Mouse (Mus musculus) heart, embryonic 11.5 days (tissue): Measurements from ENCODE around the gene Gm973. TPM values are rescaled to one million over a fixed set of nuclear protein-coding genes. Genes with fewer than 3 reads are reported as not detected.
A peak's percentile ranks its signal among the peaks of the same experiment; 100 is the strongest.

Experiments
- ATAC-seq: fragments of 200-750 bp; cut with Nextera tagmentation; replicated peaks from 2 replicates; pipeline ENCODE4 v1.8.0; 2017; ENCODE audit warnings: moderate library complexity; ENCODE audit not compliant: insufficient number of reproducible peaks, low FRiP score, low TSS enrichment
- H3K27ac ChIP-seq: fragments of 300-500 bp; sonication (generic); 2 replicates; pipeline ENCODE4 v1.5.1; 2014; ENCODE audit warnings: mild to moderate bottlenecking, low read depth, low read length
- H3K27me3 ChIP-seq: fragments of 300-500 bp; sonication (generic); 2 replicates; pipeline ENCODE4 v1.6.1; 2014; ENCODE audit warnings: mild to moderate bottlenecking, low read length, mixed read lengths; ENCODE audit not compliant: control insufficient read depth, insufficient read depth
- H3K36me3 ChIP-seq: fragments of 300-500 bp; sonication (generic); 2 replicates; pipeline ENCODE4 v1.6.1; 2014; ENCODE audit warnings: mild to moderate bottlenecking, low read length, moderate library complexity, mixed read lengths; ENCODE audit not compliant: control insufficient read depth, insufficient read depth
- H3K4me1 ChIP-seq: fragments of 300-500 bp; sonication (generic); 2 replicates; pipeline ENCODE4 v1.6.1; 2014; ENCODE audit warnings: low read length; ENCODE audit not compliant: control insufficient read depth, insufficient read depth
- H3K4me2 ChIP-seq: fragments of 300-500 bp; sonication (generic); 2 replicates; pipeline ENCODE4 v1.6.1; 2014; ENCODE audit warnings: mild to moderate bottlenecking, moderate library complexity
- H3K4me3 ChIP-seq: fragments of 300-500 bp; sonication (generic); 2 replicates; pipeline ENCODE4 v1.5.1; 2014; ENCODE audit warnings: low read depth, low read length
- H3K9ac ChIP-seq: fragments of 300-500 bp; sonication (generic); 2 replicates; pipeline ENCODE4 v1.6.1; 2014; ENCODE audit warnings: mild to moderate bottlenecking, low read depth, low read length, moderate library complexity
- H3K9me3 ChIP-seq: fragments of 300-500 bp; sonication (generic); replicated peaks from 2 replicates; pipeline ENCODE4 v1.6.1; 2016; ENCODE audit warnings: low read length; ENCODE audit not compliant: control insufficient read depth
- WGBS: fragments of 180-500 bp; shearing (Covaris S2); extraction: QIAGEN DNeasy Blood & Tissue Kit; methylation state at CpG from one replicate; pipeline ENCODE4 v1.1.7; 2014; ENCODE audit not compliant: insufficient replicate concordance; 5-methylcytosine and 5-hydroxymethylcytosine counted together
- polyA plus RNA-seq: library from polyadenylated mRNA; unstranded; fragments of >200 nt; fragmentation: Nextera tagmentation; extraction: Ambion mirVana; gene quantifications from 2 replicates; pipeline ENCODE4 v1.2.1, GENCODE M21; 2014

Gm973 gene
- polyA plus RNA-seq, 1 experiment from 2014 or later = 0.17 TPM

DNA sequence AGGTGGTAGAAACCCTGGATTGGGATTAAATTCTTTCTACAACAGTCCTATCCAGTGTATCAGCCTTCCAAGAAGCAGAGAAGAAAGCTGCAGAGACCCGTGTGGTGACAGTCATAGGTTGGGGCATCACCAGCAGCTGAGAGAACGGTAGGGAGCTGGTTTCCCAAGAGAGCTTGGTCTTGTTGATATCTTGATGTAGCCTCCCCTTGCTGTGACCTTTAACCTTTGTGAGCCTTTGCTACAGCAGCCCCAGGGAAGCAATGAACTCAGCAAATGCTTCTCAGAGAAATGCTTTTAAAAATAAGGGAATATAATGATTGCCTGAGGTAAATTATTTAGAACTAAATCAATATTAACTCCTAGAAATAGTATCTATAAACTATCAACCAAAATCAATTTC lies 13.7 kb upstream of the Gm973 start:
- Histone ChIP-seq H3K4me1 (no peaks in the 10 kb centered on the region), H3K9ac (no peak overlapping the region), H3K27ac (no peak overlapping the region), H3K27me3 (peaks cover 6% of the 10 kb centered on the region; the same call in 1 of the 2 replicates), H3K9me3 (no peaks in the 10 kb centered on the region), H3K36me3 (no peaks in the 10 kb centered on the region), H3K4me3 (no peak overlapping the region), H3K4me2 (no peak overlapping the region)
- 54% methylated on average over 2 of the region's 2 CpGs for WGBS
- ATAC-seq = no peak

DNA sequence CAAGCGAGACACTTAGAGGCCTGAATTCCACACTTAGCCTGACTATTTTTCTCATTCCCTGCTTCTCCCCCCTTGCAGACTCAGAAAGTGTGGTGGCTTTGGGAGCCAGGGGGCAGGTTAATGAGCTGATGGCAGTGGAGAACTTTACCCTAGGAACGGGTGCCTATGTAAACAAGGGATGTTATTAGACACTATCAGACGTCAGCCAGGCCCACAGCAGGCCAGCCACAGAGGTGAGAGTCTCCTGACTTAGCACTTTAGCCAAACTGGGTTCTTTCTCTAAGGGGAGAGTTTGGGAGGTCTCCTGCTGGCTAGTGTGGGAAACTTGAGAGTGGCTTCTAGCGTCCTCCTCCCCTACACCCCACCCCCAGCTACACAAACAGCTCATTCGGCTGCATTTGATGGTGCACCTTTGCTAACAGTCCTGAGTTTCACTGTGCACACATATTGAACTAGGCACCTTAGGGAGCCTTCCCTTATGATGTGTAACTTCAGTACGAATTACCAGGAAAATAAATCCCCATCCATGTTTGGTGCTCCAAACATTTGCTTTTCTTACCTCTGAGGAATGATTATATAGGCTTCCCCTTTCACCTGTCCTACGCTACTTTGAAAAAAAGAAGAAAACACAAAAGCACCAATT lies 12.3 kb upstream of the Gm973 start:
- H3K4me2 ChIP-seq = no peak overlapping the region
- WGBS = 43% methylated on average over 7 of the region's 7 CpGs
- H3K4me3 ChIP-seq = no peak overlapping the region
- no peaks in the 10 kb centered on the region for H3K36me3 ChIP-seq
- no peak overlapping the region for H3K27ac ChIP-seq
- H3K4me1 ChIP-seq = peaks cover 2% of the 10 kb centered on the region; the same call in 1 of the 2 replicates
- H3K9me3 ChIP-seq = no peaks in the 10 kb centered on the region
- H3K9ac ChIP-seq = no peak overlapping the region
- ATAC-seq = no peak
- peaks cover 6% of the 10 kb centered on the region; the same call in 1 of the 2 replicates for H3K27me3 ChIP-seq

- peaks cover 6% of the 10 kb centered on the region; the same call in 1 of the 2 replicates for H3K27me3 ChIP-seq
- no peak overlapping the region for H3K4me3 ChIP-seq
- H3K4me1 ChIP-seq = peaks cover 2% of the 10 kb centered on the region; the same call in 1 of the 2 replicates
- H3K9ac ChIP-seq = no peak overlapping the region
- no peak for ATAC-seq
- H3K4me2 ChIP-seq = no peak overlapping the region
- 68% methylated on average over 2 of the region's 2 CpGs for WGBS
- H3K36me3 ChIP-seq = no peaks in the 10 kb centered on the region
- H3K9me3 ChIP-seq = no peaks in the 10 kb centered on the region
- no peak overlapping the region for H3K27ac ChIP-seq
Observed at GRCm38 (mm10) chr1:59504302-59504700, 11.8 kb upstream of the Gm973 start.

- 23% methylated on average over 17 of the region's 17 CpGs for WGBS
- 0 out of 2 replicates have a peak overlapping the region, but pooled peaks have one; percentile 27 for H3K4me2 ChIP-seq
- peaks cover 5% of the 10 kb centered on the region; the same call in 1 of the 2 replicates for H3K27me3 ChIP-seq
- H3K4me1 ChIP-seq = peaks cover 2% of the 10 kb centered on the region; the same call in 1 of the 2 replicates
- no peak overlapping the region for H3K9ac ChIP-seq
- no peak overlapping the region for H3K27ac ChIP-seq
- H3K9me3 ChIP-seq = no peaks in the 10 kb centered on the region
- no peak for ATAC-seq
- H3K4me3 ChIP-seq = no peak overlapping the region
- H3K36me3 ChIP-seq = no peaks in the 10 kb centered on the region
Observed at GRCm38 (mm10) chr1:59508463-59509139, 7.5 kb upstream of the Gm973 start.

GRCm38 (mm10) chr1:59511566-59512270 lies 4.3 kb upstream of the Gm973 start:
- ATAC-seq = no peak
- H3K27ac ChIP-seq = no peak overlapping the region
- 63% methylated on average over 9 of the region's 9 CpGs for WGBS
- peaks cover 8% of the 10 kb centered on the region for H3K4me1 ChIP-seq
- H3K4me3 ChIP-seq = no peak overlapping the region
- no peak overlapping the region for H3K9ac ChIP-seq
- no peaks in the 10 kb centered on the region for H3K36me3 ChIP-seq
- no peaks in the 10 kb centered on the region for H3K9me3 ChIP-seq
- H3K4me2 ChIP-seq = no peak overlapping the region
- H3K27me3 ChIP-seq = peaks cover 3% of the 10 kb centered on the region; the same call in 1 of the 2 replicates

DNA sequence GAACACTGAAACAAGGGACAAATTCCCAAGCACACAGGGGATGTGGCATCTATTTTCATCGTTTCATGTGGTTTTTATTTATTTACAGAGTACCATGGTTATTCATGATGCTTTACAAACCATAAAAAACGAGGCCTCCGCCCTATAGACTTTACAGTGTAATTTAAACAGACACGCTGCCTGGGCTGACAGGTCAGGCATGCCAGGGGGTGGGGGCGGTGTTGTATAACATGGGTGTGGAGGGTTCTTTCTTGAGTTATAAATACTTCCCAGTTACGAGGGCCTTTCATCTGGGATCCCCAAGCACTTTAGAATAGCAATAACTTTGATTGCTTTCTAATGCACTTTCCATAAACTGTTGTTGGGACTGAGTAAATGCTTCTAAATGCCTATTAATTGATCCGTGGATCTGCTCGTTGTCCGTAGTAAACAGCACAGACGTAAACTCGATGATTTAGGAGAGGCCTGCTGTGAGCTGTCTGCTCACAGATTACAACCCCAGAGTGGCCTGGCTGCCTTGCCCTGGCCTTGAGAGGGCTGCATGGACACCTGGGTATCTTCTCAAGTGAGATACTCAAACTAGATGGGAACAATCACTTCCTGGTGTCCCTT lies 4.3 kb downstream of the Gm973 start:
- Histone ChIP-seq H3K9me3 (no peaks in the 10 kb centered on the region), H3K4me3 (no peak overlapping the region), H3K36me3 (no peaks in the 10 kb centered on the region), H3K4me1 (peaks cover 11% of the 10 kb centered on the region), H3K27ac (no peak overlapping the region), H3K9ac (no peak overlapping the region), H3K27me3 (no peaks in the 10 kb centered on the region), H3K4me2 (no peak overlapping the region)
- ATAC-seq = no peak
- whole genome bisulfite sequencing = 40% methylated on average over 11 of the region's 11 CpGs

DNA sequence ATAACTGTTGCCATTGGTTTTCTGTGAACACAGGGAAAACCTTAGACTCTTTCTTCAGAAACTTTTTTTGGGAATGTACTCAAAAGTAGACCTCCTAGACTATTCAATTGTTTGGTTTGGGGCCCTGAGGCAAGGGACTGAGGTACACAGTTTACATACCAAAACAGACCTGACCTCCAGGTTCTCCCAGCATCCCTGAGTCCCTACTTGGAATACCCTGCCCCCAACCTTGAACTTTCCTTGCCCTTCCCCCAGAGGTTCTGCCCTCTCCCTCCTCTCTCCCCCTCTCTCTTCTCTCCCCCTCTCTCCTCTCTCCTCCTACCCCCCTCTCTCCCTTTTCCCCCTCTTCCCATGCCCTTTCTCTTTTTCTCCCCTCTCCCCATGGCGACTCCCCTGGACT lies 6.4 kb downstream of the Gm973 start:
- no peak overlapping the region for H3K4me3 ChIP-seq
- no peak overlapping the region for H3K9ac ChIP-seq
- H3K27ac ChIP-seq = no peak overlapping the region
- H3K36me3 ChIP-seq = no peaks in the 10 kb centered on the region
- H3K27me3 ChIP-seq = no peaks in the 10 kb centered on the region
- no peak overlapping the region for H3K4me2 ChIP-seq
- no peak for ATAC-seq
- H3K9me3 ChIP-seq = no peaks in the 10 kb centered on the region
- peaks cover 5% of the 10 kb centered on the region for H3K4me1 ChIP-seq
- WGBS = 67% methylated on average over 1 of the region's 1 CpGs

GRCm38 (mm10) chr1:59523378-59523958 lies 7.4 kb downstream of the Gm973 start:
- H3K4me3 ChIP-seq = no peak overlapping the region
- H3K4me1 ChIP-seq = peaks cover 5% of the 10 kb centered on the region
- no peak for ATAC-seq
- H3K27ac ChIP-seq = no peak overlapping the region
- no peak overlapping the region for H3K9ac ChIP-seq
- H3K36me3 ChIP-seq = no peaks in the 10 kb centered on the region
- H3K9me3 ChIP-seq = no peaks in the 10 kb centered on the region
- 52% methylated on average over 5 of the region's 5 CpGs for WGBS
- H3K27me3 ChIP-seq = no peaks in the 10 kb centered on the region
- H3K4me2 ChIP-seq = no peak overlapping the region
